Comparison of ENCODE assay signal across 26 mouse cellular contexts in the genomic region with DNA sequence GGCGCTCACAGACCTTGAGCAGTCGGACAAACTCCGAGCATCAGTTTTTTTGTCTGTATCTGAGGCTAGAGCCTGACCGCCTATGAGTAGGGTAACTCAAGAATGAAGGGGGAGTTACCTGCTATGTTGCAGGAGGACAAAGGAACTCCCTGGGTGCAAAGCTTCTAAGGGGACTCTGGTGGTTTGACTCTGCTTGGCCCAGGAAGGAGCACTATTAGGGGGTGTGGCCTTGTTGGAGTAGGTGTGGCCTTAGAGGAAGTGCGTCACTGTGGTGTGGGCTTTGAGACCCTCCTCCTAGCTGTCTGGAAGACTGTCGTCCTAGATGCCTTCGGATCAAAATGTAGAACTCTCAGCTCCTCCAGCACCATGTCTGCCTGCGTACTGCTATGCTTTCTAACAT.
"Had no signal": no experiment of that assay in that cellular context is flagged by ENCODE, and none has a peak within 500 bp of the region (broad histone marks: within the 10 kb centered on the region; RNA-seq: fewer than 3 reads in every experiment).

No protein-coding gene starts in this region.

- H3K27me3 ChIP-seq: hindbrain, embryonic 15.5 days; intestine, embryonic 15.5 days had no signal

- H3K27ac ChIP-seq: gastrocnemius, adult 2 months; heart, embryonic 10.5 days; hindbrain, embryonic 10.5 days; hindbrain, embryonic 12.5 days; intestine, embryonic 15.5 days; left cerebral cortex, adult 2 months; limb, embryonic 12.5 days; liver, embryonic 13.5 days; liver, embryonic 15.5 days had no signal

- ATAC-seq: inflammation-experienced regulatory T-cells, adult 6 months; intestine, embryonic 15.5 days; intestine, postnatal 0 days had no signal

- H3K9ac ChIP-seq: heart, embryonic 12.5 days; hindbrain, embryonic 12.5 days; hindbrain, embryonic 15.5 days; intestine, embryonic 15.5 days; limb, embryonic 12.5 days; liver, embryonic 13.5 days; liver, embryonic 15.5 days had no signal

- H3K36me3 ChIP-seq: heart, embryonic 10.5 days; heart, embryonic 12.5 days; hindbrain, embryonic 10.5 days; hindbrain, embryonic 12.5 days; hindbrain, embryonic 15.5 days; intestine, embryonic 15.5 days; limb, embryonic 10.5 days; limb, embryonic 12.5 days; liver, embryonic 13.5 days; liver, embryonic 15.5 days had no signal

- H3K4me2 ChIP-seq: heart, embryonic 12.5 days; hindbrain, embryonic 12.5 days; hindbrain, embryonic 15.5 days; intestine, embryonic 15.5 days; limb, embryonic 12.5 days; liver, embryonic 11.5 days; liver, embryonic 13.5 days; liver, embryonic 15.5 days had no signal

- H3K9me3 ChIP-seq: heart, embryonic 10.5 days; heart, embryonic 12.5 days; hindbrain, embryonic 10.5 days; hindbrain, embryonic 12.5 days; hindbrain, embryonic 15.5 days; intestine, embryonic 15.5 days; limb, embryonic 10.5 days; limb, embryonic 12.5 days; liver, embryonic 13.5 days; liver, embryonic 15.5 days had no signal

- H3K4me3 ChIP-seq: gastrocnemius, adult 2 months; heart, embryonic 10.5 days; heart, embryonic 12.5 days; hindbrain, embryonic 10.5 days; hindbrain, embryonic 12.5 days; hindbrain, embryonic 15.5 days; intestine, embryonic 15.5 days; layer of hippocampus, adult 2 months; left cerebral cortex, adult 2 months; limb, embryonic 10.5 days; limb, embryonic 12.5 days; liver, embryonic 13.5 days; liver, embryonic 15.5 days had no signal

- DNase-seq: gastrocnemius, adult 2 months; gastrocnemius, postnatal 10 days; gastrocnemius, postnatal 25 days; heart, adult 18-20 months; heart, postnatal 10 days; heart, postnatal 4 days; kidney, adult 18-20 months; kidney, adult 8-10 months; kidney, postnatal 10 days; kidney, postnatal 4 days; liver; liver, embryonic 13.5 days had no signal
